Mouse (Mus musculus): ENCODE data around the gene S100pbp.
A peak's percentile ranks its signal among the peaks of the same experiment; 100 is the strongest.
"Not testable (repeated sequence)": the region's sequence is repeated elsewhere in the genome, so short reads cannot be mapped to it uniquely, and the experiment has no call there.

Gene S100pbp

GRCm38 (mm10) chr4:129220376-129221089 lies 31.0 kb upstream of the S100pbp start:
- no peak for DNase-seq (ENCODE audit: low spot score)

GRCm38 (mm10) chr4:129219198-129219597 lies 29.7 kb upstream of the S100pbp start:
- DNase-seq (ENCODE audit: low spot score) = no peak

DNA sequence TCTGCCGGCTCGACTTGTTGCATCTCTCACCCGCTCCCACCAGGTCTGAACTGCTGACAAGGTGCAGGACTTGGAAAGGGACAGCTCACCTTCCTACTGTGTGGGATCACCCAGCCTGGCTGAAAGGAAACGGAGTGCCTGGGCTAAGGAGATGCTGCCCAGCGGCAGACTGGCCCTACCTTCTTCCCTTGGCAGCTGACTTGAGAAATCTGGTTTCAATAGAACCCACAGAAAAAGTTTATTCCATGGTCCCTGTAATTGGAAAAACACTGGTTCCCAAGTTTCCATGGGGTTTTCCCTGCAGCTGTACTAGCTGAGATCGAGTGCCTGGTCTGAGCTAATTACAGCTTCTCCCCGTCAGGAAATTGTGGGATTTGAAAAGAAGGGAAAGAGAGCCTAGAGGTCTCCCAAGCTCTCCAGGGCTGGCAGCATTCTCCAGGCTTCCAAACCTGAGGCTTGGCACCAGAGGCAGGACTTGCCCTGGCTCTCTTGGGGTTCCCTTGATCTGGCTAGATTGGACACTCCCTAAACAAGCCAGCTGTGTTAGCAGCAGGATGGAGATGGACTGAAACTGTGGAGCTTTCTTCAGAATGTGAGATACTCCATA lies 29.1 kb upstream of the S100pbp start:
- no peak for DNase-seq (ENCODE audit: low spot score)

- not testable (repeated sequence) for DNase-seq (ENCODE audit: low spot score)
Observed at GRCm38 (mm10) chr4:129212486-129212885, 23.0 kb upstream of the S100pbp start.

DNA sequence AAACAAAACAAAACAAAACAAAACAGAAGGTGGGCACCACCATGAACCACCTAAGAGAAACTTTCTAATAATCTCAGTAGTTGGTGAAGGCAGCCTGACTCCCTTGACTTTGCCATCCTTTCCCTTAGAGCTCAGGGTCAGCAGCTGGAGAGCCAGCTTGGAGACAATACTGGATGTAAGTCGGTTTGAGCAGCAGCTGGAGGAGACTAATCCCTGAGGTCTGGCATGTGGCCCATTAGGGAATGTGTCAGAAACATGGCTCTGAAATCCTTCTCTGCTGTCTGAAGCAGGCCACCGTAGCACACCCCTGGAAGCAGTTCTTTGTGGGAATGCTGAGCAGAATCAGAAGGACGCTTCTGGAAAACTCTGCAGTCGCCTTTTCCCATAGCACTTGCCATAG lies 21.9 kb upstream of the S100pbp start:
- DNase-seq (ENCODE audit: low spot score) = no peak

- DNase-seq (ENCODE audit: low spot score) = no peak
Observed at GRCm38 (mm10) chr4:129209504-129209903, 20.0 kb upstream of the S100pbp start.

- DNase-seq (ENCODE audit: low spot score) = no peak
Observed at GRCm38 (mm10) chr4:129206792-129207191, 17.3 kb upstream of the S100pbp start.

DNA sequence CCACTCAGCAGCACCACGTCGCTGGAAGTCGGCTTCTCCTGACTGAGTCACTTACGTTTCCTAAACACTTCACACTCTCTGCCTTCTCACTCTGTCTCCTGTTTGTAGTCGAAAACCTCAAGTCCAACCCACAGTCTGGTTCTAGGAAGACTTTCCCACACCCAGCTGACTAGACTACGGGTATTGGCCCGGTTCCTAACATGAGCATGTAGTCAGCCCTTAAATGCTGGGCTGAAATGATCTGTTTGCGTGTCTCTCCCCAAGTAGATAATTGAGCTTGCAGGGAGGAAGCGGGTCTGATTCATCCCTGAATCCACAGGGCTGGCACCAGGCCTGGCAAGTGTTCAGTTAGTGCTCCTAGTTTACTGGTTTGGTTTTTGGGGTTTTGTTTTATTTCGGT lies 15.1 kb upstream of the S100pbp start:
- no peak for DNase-seq (ENCODE audit: low spot score)

DNA sequence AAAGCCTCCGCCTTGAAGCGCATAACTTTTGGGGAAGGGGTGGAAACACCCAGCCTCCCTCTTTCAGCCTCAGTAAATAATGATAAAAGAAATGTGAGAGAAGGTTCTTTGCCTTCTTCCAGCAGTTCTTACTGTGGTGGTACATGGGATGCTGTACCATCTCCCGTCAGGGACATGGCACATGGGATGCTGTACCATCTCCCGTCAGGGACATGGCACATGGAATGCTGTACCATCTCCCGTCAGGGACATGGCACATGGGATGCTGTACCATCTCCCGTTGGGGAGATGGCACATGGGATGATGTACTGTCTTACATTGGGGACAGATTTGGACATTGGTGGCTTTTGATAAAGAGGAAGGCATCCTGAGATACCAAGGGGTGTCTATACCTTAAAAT lies 8.0 kb upstream of the S100pbp start:
- DNase-seq (ENCODE audit: low spot score) = no peak

DNA sequence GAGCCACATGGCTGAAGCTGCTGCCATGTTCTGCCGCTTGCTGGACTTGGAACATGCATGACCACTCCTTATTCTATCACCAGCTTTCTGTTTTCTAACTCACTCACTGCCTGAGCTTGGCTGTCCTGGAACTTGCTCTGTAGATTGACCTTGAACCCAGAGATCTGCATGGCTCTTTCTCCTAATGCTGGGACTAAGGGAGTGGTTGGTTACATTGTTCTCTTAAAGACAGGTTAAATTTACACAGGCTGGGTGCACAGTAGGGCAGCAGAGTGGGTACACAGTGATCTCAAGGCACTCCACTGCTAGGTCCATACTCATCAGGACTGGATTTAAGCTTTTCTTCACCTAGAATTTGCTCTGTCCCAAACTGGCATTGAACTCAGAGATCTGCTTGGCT lies 4.8 kb upstream of the S100pbp start:
- no peak for DNase-seq (ENCODE audit: low spot score)

DNA sequence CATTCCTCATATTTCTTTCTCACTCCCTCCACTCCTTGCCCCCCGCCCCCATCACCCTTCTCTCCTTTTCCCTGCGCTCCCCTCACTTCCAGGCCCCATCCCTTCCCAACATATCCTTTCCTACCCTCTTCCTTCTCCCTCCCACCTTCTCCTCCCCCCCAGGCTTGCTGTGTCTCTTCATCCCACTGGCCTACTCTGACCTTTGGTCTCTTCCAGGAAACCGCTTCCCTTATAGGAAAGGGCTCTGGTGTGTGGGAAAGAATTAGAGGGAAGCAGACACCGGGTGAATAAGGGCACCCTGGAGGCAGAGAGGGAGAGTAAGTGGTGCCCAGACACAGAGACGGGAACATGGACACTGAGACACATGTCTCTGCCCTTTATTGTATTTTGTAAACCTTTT lies 2.2 kb upstream of the S100pbp start:
- DNase-seq (ENCODE audit: low spot score) = no peak

DNA sequence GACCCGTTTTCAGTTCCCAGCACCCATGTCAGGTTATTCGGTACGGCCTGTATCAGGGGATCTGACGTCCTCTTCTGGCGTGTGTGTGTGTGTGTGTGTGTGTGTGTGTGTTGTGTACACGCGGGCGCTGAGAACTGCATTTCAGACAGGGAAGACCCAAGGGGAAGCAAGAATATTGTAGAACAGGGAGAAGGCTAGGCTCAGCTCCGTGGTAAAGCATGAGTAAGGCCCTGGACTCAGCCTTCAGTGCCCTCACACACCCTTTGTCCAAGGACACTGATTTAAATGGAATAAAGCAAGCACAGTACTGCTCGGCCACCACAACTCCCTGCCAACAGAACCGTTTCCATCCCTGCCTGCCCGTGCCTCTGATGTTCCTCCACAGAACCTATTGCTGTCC lies 1.0 kb upstream of the S100pbp start:
- no peak for DNase-seq (ENCODE audit: low spot score)

DNA sequence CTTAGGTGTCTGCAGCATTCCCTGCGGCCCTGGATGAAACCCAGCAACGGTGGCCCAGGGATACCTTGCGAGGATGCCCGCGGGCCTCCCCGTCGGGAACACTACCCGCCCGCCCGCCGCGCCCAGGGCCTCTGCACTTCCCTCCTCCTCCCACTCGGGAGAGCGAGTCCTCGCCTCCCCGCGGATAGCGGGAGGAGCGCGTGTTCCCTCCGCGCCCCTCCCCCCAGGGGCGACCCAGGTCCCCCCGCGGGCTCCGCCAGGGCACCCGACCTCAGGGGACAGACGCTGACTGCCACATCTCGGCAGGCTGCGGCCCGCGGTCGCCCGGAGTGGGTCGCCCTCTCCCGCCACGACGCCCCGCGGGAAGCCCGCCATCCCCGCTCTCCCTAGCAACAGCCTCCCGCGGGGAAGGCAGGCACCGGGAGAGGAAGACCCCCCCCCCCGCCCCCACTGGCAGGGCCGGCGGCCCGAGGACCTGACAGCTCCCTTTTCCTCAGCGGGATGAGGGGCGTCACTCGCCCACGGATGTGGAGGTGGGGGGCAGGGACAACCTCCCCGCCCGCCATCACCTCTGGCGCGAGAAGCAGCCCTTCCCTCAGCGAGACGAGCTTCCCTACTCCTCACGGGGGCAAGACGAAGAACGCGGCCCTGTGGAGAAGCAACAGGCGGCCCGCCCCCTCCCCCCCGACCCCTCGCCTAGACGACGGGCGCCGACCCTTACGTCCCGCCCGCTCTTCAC lies 555 bp downstream of the S100pbp start:
- peak; percentile 38 for DNase-seq (ENCODE audit: low spot score)

DNA sequence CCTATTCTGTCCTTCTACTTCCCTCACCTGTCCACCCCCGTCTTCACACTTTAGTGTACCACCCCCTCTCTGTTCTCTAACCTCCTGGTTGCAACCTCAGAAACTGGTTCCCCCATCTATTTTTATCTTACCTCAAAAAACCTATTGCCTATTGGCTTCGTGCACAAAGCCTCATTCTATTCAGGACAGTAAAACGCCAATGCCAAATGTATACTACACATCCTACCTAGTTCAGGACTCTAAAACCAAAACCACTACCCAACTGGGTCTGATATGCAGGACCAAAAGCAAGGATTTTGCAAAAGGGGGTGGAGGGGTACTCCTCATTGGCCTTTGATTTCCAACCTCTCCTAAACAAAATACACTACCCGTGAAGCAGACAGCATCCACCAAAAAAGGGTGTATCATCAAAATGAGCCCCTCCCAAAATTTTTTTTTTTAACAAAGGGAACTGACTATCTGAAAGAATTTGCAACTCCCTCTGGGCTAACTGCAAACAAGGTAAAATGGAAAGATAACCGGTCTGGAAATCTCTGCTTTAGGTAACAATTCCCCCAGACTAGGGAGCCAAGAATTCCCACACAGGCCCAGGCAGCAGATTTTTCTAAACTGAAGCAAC lies 1.4 kb downstream of the S100pbp start:
- no peak for DNase-seq (ENCODE audit: low spot score)

DNA sequence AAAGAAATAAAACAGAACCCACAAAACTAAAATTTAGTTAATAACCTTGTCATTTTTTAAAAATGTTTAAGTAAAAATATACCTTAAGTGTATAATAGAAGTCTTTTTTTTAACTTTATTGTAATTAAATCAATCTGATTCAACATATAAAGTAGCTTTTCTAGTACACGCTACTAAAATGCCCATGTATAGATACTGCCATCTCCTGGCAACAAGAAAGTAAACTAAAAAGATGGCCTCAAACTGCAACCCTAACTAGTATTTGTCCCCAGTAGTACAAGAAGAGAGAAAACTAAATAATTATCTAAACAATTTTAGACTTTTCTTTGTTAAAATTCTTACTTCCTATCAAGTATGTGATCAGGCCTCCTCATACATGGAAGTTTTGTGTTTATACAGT lies 10.0 kb downstream of the S100pbp start:
- DNase-seq (ENCODE audit: low spot score) = no peak

DNA sequence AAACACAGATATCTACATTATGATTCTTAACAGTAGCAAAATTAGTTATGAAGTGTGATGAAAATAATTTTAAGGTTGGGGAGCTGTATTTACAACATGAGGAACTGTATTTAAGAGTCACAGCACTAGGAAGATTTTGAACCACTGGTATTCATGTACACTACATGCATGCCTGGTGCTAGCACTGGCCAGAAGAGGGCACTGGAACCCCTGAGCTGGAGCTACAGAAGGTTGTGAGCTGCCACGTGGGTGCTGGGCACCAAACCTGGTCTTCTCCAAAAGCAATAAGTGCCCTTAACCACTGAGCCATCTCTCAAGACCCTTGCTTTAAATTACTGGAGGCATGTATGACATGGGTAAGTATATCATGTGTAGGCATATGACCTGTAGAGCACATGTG lies 17.0 kb downstream of the S100pbp start:
- DNase-seq (ENCODE audit: low spot score) = no peak

GRCm38 (mm10) chr4:129161581-129162255 lies 27.8 kb downstream of the S100pbp start:
- no peak for DNase-seq (ENCODE audit: low spot score)

DNA sequence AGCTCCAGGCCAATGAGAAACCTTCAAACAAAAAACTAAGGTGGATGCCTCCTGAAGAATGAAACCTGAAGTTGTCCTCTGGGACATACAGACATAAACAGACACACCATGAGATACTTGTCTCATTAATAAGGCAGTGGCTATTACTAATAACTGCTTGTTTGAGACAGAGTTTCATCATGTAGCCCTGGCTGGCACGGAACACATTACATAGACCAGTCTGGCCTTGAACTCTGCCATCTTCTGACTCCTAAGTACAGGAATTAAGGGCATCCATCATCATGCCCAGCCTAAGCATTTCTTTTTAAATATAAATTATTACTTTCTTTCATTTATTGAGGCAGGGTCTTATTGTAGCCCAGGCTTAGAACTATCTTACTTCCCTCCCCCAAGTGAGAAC lies 28.5 kb downstream of the S100pbp start:
- DNase-seq (ENCODE audit: low spot score) = no peak

- no peak for DNase-seq (ENCODE audit: low spot score)
Observed at GRCm38 (mm10) chr4:129158549-129158948, 31.0 kb downstream of the S100pbp start.

GRCm38 (mm10) chr4:129157541-129157940 lies 32.0 kb downstream of the S100pbp start:
- no peak for DNase-seq (ENCODE audit: low spot score)

DNA sequence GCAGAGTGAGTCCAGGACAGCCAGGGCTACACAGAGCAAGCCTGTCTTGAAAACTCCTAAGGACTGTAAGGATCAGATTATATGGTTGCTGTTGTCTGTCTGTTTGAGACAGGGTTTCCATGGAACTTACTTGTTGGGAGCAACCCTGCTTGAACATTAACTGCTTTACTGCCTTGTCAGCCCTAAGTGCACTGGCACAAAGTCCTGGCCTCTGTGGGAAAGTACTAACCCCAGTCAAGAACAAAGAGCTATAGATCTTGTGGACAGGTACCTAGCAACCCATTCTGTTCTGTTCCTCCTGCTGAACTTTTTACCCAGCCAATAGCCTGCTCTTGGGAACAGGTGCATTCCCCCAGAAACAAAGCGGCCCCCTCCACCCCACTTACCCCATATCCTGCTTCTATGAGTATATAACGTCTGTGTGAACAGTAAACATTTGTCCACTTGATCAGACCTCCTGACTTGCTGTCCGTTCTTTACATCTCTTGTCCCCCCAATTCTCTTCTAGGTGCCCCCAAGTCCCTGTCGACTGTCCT lies 38.2 kb downstream of the S100pbp start:
- DNase-seq (ENCODE audit: low spot score) = no peak

- no peak for DNase-seq (ENCODE audit: low spot score)
Observed at GRCm38 (mm10) chr4:129149321-129149720, 40.2 kb downstream of the S100pbp start.
